Mouse (Mus musculus) CH12F3 (cell line): Measurements from ENCODE around the gene Plekhd1.

Source experiments
- in situ Hi-C: fragments of 300-500 bp; cut with MboI; formaldehyde crosslinking; loops from 2 replicates; pipeline ENCODE4 v1.14.3; 2020; ENCODE audit warnings: low sequenced_read_pairs

Plekhd1 gene

DNA sequence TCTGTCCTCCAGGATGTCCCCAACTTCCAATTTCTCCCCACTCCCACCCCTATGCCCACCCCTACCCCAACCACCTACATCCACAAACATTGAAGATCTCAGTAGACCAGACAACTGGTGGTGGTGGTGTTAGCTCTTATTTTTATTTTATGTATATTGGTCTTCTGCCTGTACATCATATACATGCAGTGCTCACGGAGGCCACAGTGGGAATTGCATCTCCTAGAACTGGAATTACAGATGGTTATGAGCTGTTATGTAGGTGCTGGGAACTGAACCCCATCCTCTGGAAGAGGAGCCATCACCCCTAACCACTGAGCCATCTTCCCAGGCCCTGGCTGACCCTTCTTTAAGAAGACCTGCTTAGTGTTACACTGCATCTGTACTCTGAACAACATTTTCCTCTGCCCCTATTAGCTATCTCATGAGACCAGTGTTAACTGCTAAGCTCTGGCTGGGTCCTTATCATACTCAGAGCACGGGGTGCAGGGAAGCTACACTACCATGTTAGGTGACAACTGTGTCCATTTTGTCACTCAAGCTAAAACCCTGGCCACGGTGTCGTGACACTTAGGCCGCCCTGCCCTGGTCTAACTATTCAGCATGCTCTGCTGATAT lies 6.2 kb downstream of the Plekhd1 start:
- in situ Hi-C loops: no loop called here

DNA sequence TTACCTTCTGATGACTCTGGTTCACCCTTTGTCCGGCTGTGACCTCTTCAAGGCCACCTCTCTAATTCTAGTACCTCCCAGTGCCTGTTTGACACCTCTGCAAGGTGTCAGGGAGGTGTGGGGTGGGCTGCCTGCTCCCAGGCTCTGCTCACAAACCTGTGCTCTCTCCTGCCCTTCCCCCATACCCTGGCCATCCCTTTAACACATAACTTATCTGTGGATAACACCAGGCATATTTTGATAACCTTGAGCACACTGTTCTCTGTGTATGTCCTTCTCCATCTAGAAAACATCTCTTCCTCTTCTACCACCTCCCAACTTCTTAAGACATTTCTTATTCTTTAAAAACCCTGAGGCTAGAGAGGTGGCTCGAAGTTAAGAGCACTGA lies 6.7 kb downstream of the Plekhd1 start:
- in situ Hi-C loops: no loop called here

DNA sequence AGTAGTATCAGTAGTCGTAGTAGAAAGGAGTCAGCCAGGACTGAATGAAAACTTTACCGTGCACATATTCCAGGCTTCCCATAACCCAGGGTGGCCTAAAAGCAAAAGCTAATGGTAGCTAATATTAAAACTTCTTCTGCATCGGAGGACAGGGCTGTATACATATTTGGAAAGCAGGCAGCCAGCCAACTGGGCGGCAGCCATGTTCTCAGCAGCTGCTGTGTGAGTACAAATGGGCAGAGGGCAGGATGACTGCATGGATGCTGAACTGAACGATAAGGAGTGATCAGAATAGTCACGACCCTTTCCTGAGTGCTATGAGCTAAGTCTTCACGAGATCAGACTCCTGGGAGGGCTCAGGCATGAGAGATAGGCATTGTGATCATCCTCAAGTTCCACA lies 8.9 kb downstream of the Plekhd1 start:
- in situ Hi-C loops: no loop called here

DNA sequence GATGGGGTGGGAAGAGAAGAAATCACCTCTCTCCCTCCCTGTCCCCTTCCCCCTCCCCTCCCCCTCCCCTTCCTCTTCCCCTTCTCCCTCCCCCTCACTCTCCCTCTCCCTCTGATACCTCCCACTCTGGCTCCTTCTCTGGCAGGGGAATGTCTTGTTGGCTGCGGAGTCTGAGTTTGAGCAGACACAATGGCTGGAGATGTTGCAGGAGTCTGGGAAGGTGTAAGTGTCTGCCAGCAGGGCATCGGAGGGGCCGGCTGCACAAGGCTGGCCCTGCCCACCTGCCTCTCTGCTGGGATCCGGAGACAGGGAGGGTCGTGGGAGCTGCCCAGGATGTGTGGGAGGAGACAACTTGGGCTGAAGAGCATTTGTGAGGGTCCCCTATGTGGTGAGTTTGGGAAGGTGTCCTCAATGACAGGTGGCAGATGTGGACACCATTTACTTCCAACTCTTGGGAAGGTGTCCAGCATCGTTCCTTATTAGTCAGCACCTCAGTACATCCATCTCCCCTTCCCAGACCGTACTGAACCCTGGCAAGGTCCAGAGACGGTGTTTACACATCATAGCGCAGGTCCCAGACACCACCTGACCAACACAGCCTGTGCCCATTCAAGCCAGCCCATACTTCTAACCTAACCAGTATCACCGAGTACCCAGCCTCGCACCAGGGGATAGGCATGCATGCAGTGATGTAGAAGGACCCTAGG lies 14.0 kb downstream of the Plekhd1 start:
- in situ Hi-C loops: no loop called here

DNA sequence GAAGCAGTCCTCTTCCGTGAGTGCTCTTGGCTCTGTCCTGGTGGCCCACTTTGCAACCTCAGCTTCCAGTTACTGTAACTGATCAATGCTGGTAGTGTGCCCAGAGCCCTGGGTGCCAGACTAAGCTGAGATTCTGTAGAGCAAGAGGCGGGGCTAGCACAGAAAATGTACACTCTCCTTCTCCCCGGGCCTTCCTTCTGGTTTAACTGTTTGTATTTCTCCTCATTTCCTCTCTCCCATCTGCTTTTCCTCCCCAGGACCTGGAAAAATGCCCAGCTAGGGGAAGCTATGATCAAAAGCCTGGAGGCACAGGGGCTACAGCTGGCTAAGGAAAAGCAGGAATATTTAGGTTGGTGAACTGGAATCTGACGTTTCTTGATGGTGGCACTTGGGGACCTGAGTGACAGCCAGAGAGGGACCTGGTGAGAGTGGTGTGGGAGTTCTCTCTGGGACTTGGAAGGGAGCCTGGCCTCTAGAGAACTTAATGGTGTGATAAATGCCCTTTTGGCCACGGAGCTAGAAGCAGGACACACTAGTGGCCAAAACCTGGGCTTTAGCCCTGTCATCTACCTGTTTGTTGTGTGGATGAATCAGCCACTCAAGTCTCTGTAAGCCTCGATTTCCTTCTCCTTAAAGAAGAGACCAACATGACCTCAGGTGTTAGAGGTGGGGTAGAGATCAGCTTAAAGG lies 14.7 kb downstream of the Plekhd1 start:
- in situ Hi-C loops: no loop called here

DNA sequence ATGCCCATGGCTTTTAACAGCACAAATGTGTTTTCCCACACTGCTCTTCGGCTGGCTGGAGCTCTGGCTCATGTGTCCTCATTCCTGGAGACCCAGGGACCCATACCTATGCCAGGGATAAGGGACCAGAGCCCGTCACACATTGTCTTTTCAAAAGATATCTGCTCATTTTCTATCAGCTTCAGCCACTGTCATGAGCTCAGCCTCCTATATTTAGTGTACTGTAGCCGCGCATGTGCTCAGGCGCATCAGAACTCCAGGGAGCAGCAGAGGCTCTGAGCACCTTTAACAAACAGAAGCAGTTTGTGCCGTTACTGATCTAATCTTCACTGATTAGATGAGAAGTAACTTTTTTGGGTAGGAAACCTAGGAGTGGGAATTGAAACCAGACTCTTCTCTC lies 23.5 kb downstream of the Plekhd1 start:
- in situ Hi-C loops: no loop called here

DNA sequence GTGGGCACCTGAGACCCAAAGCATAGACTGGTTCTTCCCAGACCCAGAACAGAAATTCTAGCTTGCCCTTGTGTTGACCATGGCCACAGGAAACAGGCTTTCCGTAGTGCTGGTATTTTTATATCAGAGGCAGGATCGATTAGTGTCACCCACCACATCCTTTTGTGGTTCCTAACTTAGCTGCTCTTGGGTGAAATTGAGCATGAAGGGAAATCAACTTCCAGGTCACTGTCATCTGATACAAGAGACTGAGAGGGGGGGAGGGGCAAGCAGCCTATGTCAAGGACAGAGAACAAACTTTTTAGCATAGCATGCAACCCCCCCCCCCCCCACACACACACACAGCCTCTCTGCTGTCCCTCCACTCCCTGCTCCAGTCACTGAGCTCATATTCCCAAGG lies 26.8 kb downstream of the Plekhd1 start:
- in situ Hi-C loops: no loop called here

DNA sequence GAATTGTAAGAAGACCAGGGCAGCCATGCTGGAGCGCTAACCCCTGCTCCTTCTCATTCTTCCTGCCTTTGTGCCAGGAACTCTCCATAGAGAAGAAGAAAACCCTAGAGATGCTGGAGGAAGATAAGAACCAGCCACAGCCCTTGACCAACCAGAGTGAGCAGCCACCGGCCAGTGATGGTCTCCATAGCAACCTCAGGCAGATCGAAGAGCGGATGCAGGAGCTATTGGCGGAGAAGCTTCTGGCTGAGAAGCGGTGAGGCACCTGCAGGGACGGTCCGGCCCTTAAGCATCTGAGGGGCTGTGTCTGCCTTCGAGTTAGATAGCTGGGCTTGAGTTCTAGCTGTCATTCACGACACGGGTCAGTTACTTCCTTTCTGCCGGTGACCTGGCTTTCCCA lies 28.1 kb downstream of the Plekhd1 start:
- in situ Hi-C loops: no loop called here

DNA sequence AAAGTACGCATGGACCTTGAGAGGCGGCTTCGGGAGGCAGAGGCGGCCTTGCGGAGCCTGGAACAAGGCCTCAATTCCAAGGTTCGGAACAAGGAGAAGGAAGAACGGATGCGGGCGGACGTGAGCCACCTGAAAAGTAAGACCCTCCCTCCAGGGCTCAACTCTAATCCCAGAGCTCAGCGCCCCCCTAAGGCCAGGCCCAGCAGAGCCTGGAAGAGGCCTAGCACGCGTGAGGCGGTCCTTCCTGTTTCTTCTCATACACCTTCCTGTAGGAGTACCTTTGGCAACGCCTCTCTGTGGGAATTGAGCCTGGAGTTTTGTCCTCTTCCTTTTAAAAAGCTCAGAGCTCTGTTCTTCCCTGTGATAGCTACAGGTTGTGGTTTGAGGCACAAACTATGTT lies 29.1 kb downstream of the Plekhd1 start:
- in situ Hi-C loops: no loop called here

DNA sequence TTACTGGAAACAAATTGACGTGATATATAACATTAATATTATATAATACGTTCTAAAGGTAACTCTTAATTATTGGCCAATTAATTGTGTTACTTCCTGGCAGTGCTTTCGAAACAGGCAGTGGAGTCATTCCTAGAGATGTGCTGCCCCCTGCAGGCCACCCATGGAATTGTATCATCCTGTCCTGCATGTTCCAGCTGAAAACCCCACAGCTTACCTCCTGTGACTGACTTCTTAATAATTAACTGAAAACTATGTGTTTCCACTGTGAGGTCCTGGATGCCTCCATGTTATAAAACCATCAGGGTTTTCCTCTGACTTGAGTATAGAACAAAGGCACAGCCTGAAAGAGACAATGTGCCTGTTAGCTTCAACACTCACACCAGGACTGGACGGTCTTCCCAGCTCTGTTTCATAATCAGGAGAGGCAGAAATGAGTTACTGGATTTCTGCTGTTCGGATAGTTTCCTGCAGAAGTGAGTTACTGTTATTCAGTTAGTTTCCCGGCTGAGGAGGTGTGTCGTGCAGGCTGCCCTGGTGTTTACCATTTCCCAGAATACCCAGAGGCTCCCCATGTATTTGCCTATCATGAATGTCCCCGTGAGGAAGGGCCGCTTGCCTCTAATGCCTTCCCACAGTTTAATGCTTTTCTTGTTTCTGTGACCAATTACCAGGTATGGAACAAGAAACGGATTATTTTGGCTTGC lies 32.6 kb downstream of the Plekhd1 start:
- in situ Hi-C loops: no loop called here

DNA sequence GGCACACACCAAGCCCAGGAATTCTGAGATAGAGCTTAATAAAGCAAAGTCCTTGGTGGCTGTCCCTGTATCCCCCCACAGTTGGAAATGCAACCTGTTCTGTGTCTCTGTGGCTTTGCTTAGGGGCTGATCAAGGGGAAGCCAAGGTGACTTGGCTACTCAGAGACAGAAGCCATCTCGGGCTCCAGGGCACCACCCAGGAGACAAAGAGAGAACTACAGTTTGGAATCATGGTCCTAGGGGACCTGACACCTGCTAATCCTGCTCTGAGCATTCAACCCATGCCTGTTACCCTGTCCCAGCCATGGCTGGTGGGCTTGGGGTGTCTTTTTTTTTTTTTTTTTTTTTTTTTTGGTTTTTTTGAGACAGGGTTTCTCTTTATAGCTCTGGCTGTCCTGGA lies 35.8 kb downstream of the Plekhd1 start:
- in situ Hi-C loops: no loop called here

DNA sequence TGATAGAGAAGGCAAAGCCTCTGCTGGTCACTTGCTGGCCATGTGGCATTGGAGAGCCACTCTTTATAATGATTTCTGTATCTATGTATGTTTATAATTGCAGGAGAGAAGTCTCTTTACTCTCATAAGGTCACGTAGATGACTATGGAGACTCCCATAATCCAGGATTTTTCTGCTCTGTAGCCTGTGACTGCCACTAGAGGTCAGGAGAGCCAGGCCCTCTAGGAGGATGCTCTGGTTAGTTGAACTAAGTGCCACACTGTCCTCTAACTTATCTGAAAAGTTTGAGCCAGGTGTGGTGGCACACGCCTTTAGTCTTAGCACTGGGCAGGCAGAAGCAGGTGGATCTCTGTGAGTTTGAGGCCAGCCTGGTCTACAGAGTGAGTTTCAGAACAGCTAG lies 36.4 kb downstream of the Plekhd1 start:
- in situ Hi-C loops: no loop called here

DNA sequence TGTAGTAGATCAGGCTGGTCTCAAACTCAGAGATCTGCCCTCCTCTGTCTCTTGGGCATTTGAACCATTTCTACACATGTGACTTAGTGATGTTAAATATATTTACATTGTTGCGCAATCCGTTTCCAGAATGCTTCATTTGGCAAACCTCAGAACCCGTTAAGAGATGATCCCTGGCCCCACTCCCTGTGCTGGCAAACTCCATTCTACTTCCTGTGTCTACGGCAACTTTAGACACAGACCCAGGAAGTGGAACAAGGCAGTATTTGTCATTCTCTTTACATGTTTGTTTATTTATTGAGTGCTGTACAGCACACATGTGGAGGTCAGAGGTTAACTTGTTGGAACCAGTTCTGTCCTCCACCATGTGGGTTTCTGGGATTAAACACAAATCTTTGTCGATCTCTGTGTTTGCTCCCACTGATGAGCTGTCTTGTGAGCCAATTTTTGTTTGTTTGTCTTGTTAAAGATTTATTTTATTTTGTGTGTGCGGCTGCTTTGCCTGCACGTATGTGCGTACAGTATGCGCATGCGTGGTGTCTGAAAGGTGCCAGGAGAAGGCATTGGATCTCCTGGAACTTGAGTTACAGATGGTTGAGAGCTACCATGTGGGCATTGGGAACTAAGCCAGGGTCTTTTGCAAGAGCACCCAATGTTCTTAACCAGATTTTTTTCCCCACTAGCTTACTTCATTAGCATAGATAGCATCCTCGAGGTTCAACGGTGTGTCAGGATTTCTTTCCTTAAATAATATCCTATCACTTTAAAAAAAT lies 37.6 kb downstream of the Plekhd1 start:
- in situ Hi-C loops: no loop called here

DNA sequence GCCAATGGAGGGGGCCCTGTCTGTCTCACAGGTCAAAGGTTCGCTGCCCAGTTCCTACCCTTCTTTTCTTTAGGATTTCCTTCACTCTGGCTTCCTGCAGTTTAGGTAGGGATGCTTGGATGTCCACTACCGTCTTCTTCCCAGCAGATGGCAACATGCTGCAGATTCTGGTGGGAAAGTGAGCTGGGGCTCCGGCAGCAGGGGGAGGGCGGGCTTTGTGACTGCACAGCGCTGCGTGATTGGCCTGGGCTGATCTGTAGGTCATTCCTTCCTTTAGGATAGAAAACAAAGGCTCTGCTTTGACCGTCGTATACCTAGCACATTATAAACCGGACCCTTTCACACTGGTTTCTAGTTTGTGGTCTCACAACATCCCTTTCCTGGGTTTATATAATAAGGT lies 38.2 kb downstream of the Plekhd1 start:
- in situ Hi-C loops: no loop called here

DNA sequence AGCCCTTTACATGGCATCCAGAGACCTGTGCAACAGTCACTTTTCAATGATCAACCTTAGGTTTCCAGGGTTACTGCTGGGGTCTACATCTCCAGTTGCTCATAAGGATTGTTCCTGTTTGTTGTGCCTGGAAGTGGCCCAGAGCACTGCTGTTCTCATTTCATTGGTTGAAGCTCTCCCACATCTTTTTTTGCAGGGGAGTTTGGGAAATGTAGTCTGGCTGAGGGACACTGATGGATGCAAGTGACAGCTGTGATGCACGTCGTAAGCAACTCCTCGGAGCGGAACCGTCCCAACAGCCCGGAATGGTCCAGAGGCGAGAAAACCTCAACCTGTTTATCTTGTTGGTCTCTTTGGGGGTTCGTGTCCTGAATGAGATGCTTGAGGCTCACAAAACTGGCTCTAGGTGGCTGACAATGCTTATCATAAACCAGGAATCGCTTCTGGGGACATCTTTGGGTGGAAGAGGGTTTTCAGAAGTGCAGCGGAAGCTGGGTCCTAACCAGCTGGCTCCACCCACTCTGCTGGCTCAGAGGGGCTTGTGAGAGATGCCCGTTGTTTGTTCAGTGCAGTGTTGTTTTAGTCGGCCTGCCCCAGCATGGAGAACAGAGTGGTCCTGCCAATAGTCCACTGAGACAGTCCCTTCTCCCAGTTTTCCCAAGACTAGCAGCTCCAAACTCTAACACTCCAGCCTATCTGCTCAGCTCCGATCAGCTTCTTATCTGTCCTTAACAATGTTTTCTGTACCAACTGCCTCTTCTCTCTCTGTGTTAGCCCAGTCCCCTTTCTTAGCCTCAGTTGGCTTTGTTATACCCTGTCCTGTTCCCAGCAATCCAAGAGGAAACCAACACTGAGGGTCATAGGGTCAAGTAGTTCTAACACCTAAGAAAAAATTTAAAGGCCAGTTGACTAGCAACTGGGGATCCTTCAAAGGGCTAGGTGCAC lies 42.4 kb downstream of the Plekhd1 start:
- in situ Hi-C loops: no loop called here

DNA sequence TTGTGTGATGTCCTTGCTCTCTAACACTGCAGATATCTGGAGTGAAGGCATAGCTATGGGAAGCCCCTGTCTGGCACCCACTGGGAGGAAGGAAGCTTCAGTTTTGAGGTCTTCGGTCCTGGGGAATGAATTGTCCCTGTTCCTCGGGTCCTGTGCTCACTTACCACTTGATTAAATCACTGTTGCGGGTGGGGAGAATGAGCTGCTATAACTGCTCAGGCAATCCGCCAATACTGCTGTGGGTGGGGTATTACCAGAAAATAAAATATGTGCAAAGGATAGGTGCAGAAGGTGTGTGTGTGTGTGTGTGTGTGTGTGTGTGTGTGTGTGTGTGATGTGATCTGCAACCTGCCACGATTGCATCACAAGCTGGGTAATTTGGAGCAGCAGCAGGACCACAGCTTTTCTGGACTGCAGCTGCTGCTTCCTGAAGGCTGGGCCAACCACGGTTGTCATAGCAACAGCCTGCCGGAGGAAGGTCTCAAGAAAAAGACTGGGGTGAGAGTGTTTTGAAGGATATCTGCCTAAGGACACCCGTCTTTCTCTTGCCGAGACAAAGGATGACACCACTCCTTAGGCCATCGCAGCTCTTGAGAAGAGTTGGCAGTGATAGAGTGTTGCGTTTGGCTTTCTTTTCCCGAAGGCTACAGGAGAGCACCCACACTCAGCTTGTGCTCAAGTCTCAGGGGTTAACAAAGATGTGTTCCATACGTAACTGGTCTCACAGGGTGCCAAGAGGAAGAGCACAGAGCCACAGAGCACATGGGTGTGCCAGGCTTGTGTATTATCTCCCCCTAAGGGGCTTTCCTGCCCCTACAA lies 44.3 kb downstream of the Plekhd1 start:
- in situ Hi-C loops: no loop called here

DNA sequence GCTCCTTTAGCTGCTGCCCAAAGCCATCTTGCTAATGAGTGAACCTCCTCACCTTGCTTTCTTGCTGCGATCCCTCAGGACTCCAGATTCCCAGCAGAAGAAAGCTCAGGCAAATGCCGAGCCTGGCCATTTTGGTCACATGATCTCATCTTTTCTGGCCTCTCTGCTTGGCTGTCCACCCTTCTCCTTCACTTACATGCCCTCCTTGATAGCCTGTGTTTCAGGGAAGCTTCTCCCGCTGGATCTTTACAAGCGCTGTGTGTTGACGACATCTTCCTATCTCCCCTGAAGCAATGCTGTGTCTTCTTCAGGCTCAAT lies 44.9 kb downstream of the Plekhd1 start:
- in situ Hi-C loops: no loop called here

DNA sequence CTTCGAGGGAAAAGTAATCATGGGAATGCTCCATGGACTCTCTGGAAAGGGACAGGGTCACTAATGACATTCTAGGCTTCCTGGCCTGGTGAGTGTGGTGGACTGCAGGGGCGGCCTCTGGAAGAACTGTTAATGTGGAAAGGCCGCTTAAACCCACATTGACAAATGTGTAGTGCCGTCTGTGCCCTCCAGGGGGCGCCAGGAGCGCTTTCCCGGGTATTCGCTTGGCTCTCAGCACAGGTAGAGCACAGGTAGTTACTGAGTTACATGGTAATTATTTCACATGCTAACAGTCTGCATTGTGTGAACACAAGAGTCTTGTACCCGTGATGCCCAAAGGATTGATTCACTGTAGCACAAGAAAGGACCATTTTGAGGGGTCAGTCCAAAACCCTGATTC lies 47.1 kb downstream of the Plekhd1 start:
- in situ Hi-C loops: no loop called here

DNA sequence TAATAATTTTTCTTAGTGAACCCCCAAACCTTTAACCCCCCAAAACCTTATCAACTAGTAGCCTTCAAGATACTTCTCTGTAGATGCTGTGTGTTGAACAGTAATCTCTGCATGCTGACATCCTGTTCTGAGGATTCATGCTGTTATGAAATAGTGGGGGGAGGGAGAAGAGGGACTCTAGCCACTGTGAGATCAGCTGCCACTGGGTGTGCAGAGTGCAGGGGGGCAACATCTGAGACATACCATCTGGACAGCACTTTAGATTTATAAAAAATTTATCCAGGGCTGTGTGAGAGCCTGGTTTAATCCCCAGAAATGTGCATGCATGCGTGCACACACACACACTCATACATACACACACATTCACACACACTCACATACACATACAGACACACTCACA lies 52.2 kb downstream of the Plekhd1 start:
- in situ Hi-C loops: no loop called here
